Comparison of ENCODE assay signal across 8 mouse cellular contexts in the genomic region with DNA sequence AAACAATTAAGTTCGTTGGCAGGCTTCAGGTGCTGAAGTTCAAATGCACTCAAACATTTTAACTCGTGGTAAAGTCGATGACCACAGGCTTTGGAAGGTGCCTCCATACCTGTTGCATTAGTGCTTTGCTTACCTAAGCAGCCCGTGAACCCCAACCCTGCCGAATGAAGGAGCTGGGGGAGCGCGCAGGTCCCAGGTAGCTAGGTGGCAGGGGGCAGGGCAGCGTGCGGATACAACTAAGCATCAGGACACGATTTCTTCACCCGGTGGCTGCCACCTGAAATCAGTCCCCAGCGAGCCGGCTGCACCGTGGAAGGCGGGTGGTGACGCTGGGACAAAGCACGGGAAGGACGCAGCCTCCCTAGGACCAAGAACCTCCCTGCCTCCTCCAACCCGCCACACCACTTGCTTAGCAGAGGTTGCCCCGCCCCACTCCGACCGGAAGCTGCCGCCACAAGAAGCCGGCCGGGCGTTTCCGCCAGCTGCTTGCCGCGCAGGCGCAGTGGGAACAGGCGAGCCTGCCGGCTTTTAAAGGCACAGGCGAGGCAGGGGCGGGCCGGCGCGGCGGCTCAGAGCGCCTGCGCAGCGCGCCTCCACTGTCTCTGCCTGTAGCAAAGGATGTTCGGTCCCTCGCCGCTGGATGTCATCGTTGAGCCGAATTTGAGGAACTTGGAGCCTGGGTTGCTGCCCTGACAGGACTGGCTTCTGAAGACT. TPM values are rescaled to one million over a fixed set of nuclear protein-coding genes. Genes with fewer than 3 reads are reported as not detected.
DNase-seq lines count a peak whose midpoint lies in the region; ATAC-seq lines count a peak whose summit lies in the region.

No protein-coding gene starts in this region.

- no peaks in the 10 kb centered on the region for H3K27me3 ChIP-seq in heart, embryonic 13.5 days (replicated peaks)
- no peaks in the 10 kb centered on the region for H3K27me3 ChIP-seq in liver, embryonic 12.5 days (replicated peaks)
- no peaks in the 10 kb centered on the region for H3K27me3 ChIP-seq in stomach, embryonic 15.5 days (replicated peaks)

- H3K4me1 ChIP-seq in brown adipose tissue, adult 24 weeks (ENCODE audit: control insufficient read depth, insufficient read depth, insufficient read length, low read length) = peaks cover 9% of the 10 kb centered on the region; the same call in 1 of the 2 replicates
- H3K4me1 ChIP-seq in heart, embryonic 13.5 days = peaks cover 42% of the 10 kb centered on the region
- peaks cover 47% of the 10 kb centered on the region for H3K4me1 ChIP-seq in liver, embryonic 12.5 days
- H3K4me1 ChIP-seq in stomach, embryonic 15.5 days = peaks cover 22% of the 10 kb centered on the region

- peaks cover 26% of the 10 kb centered on the region for H3K36me3 ChIP-seq in heart, embryonic 13.5 days
- peaks cover 23% of the 10 kb centered on the region for H3K36me3 ChIP-seq in liver, embryonic 12.5 days
- peaks cover 16% of the 10 kb centered on the region; the same call in 1 of the 2 replicates for H3K36me3 ChIP-seq in stomach, embryonic 15.5 days

- ATAC-seq in heart, embryonic 13.5 days (ENCODE audit: extremely low read depth, insufficient number of reproducible peaks, low FRiP score, low TSS enrichment) = peak; percentile 94
- peak; percentile 93 for ATAC-seq in liver, embryonic 12.5 days
- ATAC-seq in stomach, embryonic 15.5 days (ENCODE audit: insufficient read depth, low FRiP score, low read depth) = peak; percentile 96

- H3K27ac ChIP-seq in brown adipose tissue, adult 24 weeks (replicated peaks; ENCODE audit: low read depth, low read length) = 0 out of 2 replicates have a peak overlapping the region, but pooled peaks have one; percentile 32
- H3K27ac ChIP-seq in heart, embryonic 13.5 days (replicated peaks) = 0 out of 2 replicates have a peak overlapping the region, but pooled peaks have one; percentile 36
- H3K27ac ChIP-seq in liver, embryonic 12.5 days = peak overlapping the region; percentile 48; the same call in 1 of the 2 replicates
- peak overlapping the region; percentile 27 for H3K27ac ChIP-seq in stomach, embryonic 15.5 days

- H3K9ac ChIP-seq in heart, embryonic 13.5 days = peak overlapping the region; percentile 88
- H3K9ac ChIP-seq in liver, embryonic 12.5 days = peak overlapping the region; percentile 75
- H3K9ac ChIP-seq in stomach, embryonic 15.5 days = peak overlapping the region; percentile 38

- H3K4me3 ChIP-seq in brown adipose tissue, adult 24 weeks (ENCODE audit: insufficient read depth, low read depth, low read length) = peak overlapping the region; percentile 84
- H3K4me3 ChIP-seq in heart, embryonic 13.5 days = peak overlapping the region; percentile 98
- peak overlapping the region; percentile 90 for H3K4me3 ChIP-seq in liver, embryonic 12.5 days
- H3K4me3 ChIP-seq in stomach, embryonic 15.5 days (replicated peaks) = peak overlapping the region; percentile 78

- H3K9me3 ChIP-seq in heart, embryonic 13.5 days = no peaks in the 10 kb centered on the region
- no peaks in the 10 kb centered on the region for H3K9me3 ChIP-seq in liver, embryonic 12.5 days (replicated peaks)
- H3K9me3 ChIP-seq in stomach, embryonic 15.5 days = no peaks in the 10 kb centered on the region

- peak; percentile 99 for DNase-seq in CD4-positive, CD25-positive, alpha-beta regulatory T cell, adult 2 months (ENCODE audit: low read depth, low spot score)
- peak; percentile 47 for DNase-seq in fat pad, adult 2 months (ENCODE audit: extremely low read depth, low read depth, low spot score)
- DNase-seq in kidney, postnatal 10 days = peak; percentile 99
- DNase-seq in natural killer cell, adult 2 months (ENCODE audit: low spot score in 2 of 2) = peak; percentile 97 to 98

- WGBS in heart, embryonic 13.5 days = under 1% methylated on average over 47 of the region's 47 CpGs
- under 1% methylated on average over 47 of the region's 47 CpGs for WGBS in liver, embryonic 12.5 days (ENCODE audit: insufficient replicate concordance)
- under 1% methylated on average over 46 of the region's 47 CpGs for WGBS in stomach, embryonic 15.5 days

- H3K4me2 ChIP-seq in heart, embryonic 13.5 days = peak overlapping the region; percentile 93
- H3K4me2 ChIP-seq in liver, embryonic 12.5 days = peak overlapping the region; percentile 85
- peak overlapping the region; percentile 71 for H3K4me2 ChIP-seq in stomach, embryonic 15.5 days

RNA-seq across cellular contexts. Expression of a gene that starts 1.4 kb away (rescaled TPM):
- 3.0 and 4.0 TPM in 2 replicates for polyA plus RNA-seq in brown adipose tissue, adult 24 weeks (2012; ENCODE audit: insufficient read depth, insufficient read length, missing spikeins)
- 3.8 and 4.0 TPM in 2 replicates for polyA plus RNA-seq in heart, embryonic 13.5 days (2015; fragmentation: Nextera tagmentation; extraction: Ambion mirVana)
- 1.6 and 2.0 TPM in 2 replicates for polyA plus RNA-seq in liver, embryonic 12.5 days (2016; fragmentation: Nextera tagmentation; extraction: Ambion mirVana)
- polyA plus RNA-seq in stomach, embryonic 15.5 days (2015; fragmentation: Nextera tagmentation; extraction: Ambion mirVana) = 4.6 and 4.8 TPM in 2 replicates

RNA-seq across cellular contexts. Expression of a gene that starts 1.5 kb away (rescaled TPM):
- 8.0 and 9.4 TPM in 2 replicates for polyA plus RNA-seq in brown adipose tissue, adult 24 weeks (2012; ENCODE audit: insufficient read depth, insufficient read length, missing spikeins)
- polyA plus RNA-seq in heart, embryonic 13.5 days (2015; fragmentation: Nextera tagmentation; extraction: Ambion mirVana) = 11.1 and 12.0 TPM in 2 replicates
- 8.3 and 8.5 TPM in 2 replicates for polyA plus RNA-seq in liver, embryonic 12.5 days (2016; fragmentation: Nextera tagmentation; extraction: Ambion mirVana)
- polyA plus RNA-seq in stomach, embryonic 15.5 days (2015; fragmentation: Nextera tagmentation; extraction: Ambion mirVana) = 16.6 and 18.6 TPM in 2 replicates

RNA-seq across cellular contexts. Expression of a gene that starts 30.2 kb away (rescaled TPM):
- 0.83 and 2.7 TPM in 2 replicates for polyA plus RNA-seq in brown adipose tissue, adult 24 weeks (2012; ENCODE audit: insufficient read depth, insufficient read length, missing spikeins)
- 0.37 and 0.68 TPM in 2 replicates for polyA plus RNA-seq in heart, embryonic 13.5 days (2015; fragmentation: Nextera tagmentation; extraction: Ambion mirVana)
- polyA plus RNA-seq in liver, embryonic 12.5 days (2016; fragmentation: Nextera tagmentation; extraction: Ambion mirVana) = 0.06 and 0.15 TPM in 2 replicates
- polyA plus RNA-seq in stomach, embryonic 15.5 days (2015; fragmentation: Nextera tagmentation; extraction: Ambion mirVana) = 0.52 and 0.94 TPM in 2 replicates

Comparison
In these comparisons a context has a peak if more than half of its experiments do, and no peak if none do; other contexts are left out.
1. Peak in every context shown above with its lines: DNase-seq, ATAC-seq, H3K4me3 ChIP-seq and H3K27ac ChIP-seq.
2. DNase-seq: peak in every context shown above with its lines; median percentile 99 in CD4-positive, CD25-positive, alpha-beta regulatory T cell, adult 2 months; 99 in kidney, postnatal 10 days; 98 in natural killer cell, adult 2 months; 47 in fat pad, adult 2 months.
3. H3K9ac ChIP-seq: peak in every context shown above with its lines; median percentile 88 in heart, embryonic 13.5 days; 75 in liver, embryonic 12.5 days; 38 in stomach, embryonic 15.5 days.